Mouse (Mus musculus) cortical plate, adult 2 months (tissue): ENCODE measurements around the gene Lef1.

ENCODE experiments used
- CTCF ChIP-seq: fragments of 200-500 bp; IDR thresholded peaks from 2 replicates; pipeline ENCODE4 v1.5.1; 2011; ENCODE audit warnings: mild to moderate bottlenecking, control low read depth, low read length; ENCODE audit not compliant: insufficient read depth; ENCODE audit errors: extremely low read depth
- POLR2A ChIP-seq: fragments of 200-500 bp; IDR thresholded peaks from 2 replicates; pipeline ENCODE4 v1.6.1; 2011; ENCODE audit warnings: mild to moderate bottlenecking, low read length, control low read depth; ENCODE audit not compliant: insufficient read depth; ENCODE audit errors: extremely low read depth

DNA sequence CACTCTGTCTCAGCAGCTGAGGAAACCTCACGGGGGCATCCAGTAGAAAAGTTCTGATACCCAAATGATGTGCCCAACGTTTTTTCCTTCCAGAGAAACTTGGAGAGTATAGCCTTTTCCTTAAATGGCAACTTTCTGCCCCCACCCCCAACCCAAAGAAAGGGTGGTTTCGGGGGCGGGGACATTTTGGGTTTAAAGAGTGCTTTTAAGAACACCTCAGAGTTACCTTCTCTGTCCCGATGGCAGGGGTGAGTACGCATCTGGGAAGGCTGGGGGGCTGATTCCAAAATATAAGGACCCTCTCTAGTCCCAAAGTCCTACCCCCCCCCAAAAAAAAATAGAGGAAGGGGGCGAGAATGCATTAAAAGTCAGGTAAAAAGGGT lies 2.3 kb downstream of the Lef1 start:
- TF ChIP-seq CTCF (no peak), POLR2A (no peak)
